Mouse (Mus musculus): ENCODE measurements around the gene Rnf145.

DNA sequence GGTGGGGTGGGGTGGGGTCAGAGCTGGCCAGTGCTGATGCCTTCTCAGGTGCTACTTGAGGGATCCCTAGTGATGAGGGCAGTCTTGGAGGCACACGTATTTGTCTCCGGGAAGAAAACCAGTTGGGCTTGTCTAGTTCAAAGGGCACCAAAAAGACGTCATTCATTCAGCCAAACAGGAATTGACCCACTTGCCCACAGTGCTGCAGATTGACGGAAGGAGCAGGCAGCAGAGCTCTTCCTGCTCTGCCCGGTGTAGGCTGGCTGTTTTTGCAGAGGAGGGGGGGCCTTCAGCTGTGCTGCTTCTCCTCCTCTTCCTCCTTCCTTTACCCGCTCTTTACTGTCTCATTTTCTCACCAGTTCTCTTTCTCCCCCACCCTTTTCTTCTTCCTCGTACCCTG lies 26.4 kb downstream of the Rnf145 start:
- TF ChIP-seq CTCF (IDR thresholded peaks at IDR 0.05; ENCODE audit: borderline replicate concordance, control insufficient read depth, extremely low read depth, insufficient read depth, low read length, poor library complexity) (no peak), POLR2A (IDR thresholded peaks at IDR 0.05; ENCODE audit: control insufficient read depth, extremely low read depth, insufficient read depth, low read length, poor library complexity) (no peak)

Data from thymus, adult 2 months (tissue).